Mouse (Mus musculus) hindbrain, postnatal 0 days (tissue): Measurements from ENCODE around the gene Pamr1. TPM values are rescaled to one million over a fixed set of nuclear protein-coding genes. Genes with fewer than 3 reads are reported as not detected.
A peak's percentile ranks its signal among the peaks of the same experiment; 100 is the strongest.

Experiments
- ATAC-seq: fragments of 200-750 bp; cut with Nextera tagmentation; 2 replicates; pipeline ENCODE4 v1.8.0; 2017; ENCODE audit warnings: mild to moderate bottlenecking, moderate TSS enrichment, moderate library complexity
- DNase-seq: peaks from one replicate; pipeline ENCODE4 v3.0.0-alpha.2; 2015; ENCODE audit warnings: low spot score
- H3K27ac ChIP-seq: fragments of 300-500 bp; sonication (generic); 2 replicates; pipeline ENCODE4 v1.5.1; 2014; ENCODE audit warnings: mild to moderate bottlenecking
- H3K27me3 ChIP-seq: fragments of 300-500 bp; sonication (generic); 2 replicates; pipeline ENCODE4 v1.6.1; 2014; ENCODE audit warnings: low read length, mixed read lengths; ENCODE audit not compliant: insufficient read depth
- H3K36me3 ChIP-seq: fragments of 300-500 bp; sonication (generic); 2 replicates; pipeline ENCODE4 v1.6.1; 2014; ENCODE audit warnings: low read length, mixed read lengths; ENCODE audit not compliant: insufficient read depth
- H3K4me1 ChIP-seq: fragments of 300-500 bp; sonication (generic); 2 replicates; pipeline ENCODE4 v1.6.1; 2014; ENCODE audit warnings: antibody characterized with exemption, low read length, mixed read lengths; ENCODE audit not compliant: insufficient read depth
- H3K4me2 ChIP-seq: fragments of 300-500 bp; sonication (generic); 2 replicates; pipeline ENCODE4 v1.6.1; 2014; ENCODE audit warnings: low read depth, mild to moderate bottlenecking, low read length, moderate library complexity, mixed read lengths
- H3K4me3 ChIP-seq: fragments of 300-500 bp; sonication (generic); 2 replicates; pipeline ENCODE4 v1.5.1; 2014; ENCODE audit warnings: low read length
- H3K9ac ChIP-seq: fragments of 300-500 bp; sonication (generic); replicated peaks from 2 replicates; pipeline ENCODE4 v1.6.1; 2014; ENCODE audit warnings: mild to moderate bottlenecking, low read length, moderate library complexity, mixed read lengths
- H3K9me3 ChIP-seq: fragments of 300-500 bp; sonication (generic); 2 replicates; pipeline ENCODE4 v1.6.1; 2016; ENCODE audit warnings: low read length, mixed read lengths
- CTCF ChIP-seq: IDR thresholded peaks from 2 replicates; pipeline ENCODE4 v1.5.1; 2016; ENCODE audit warnings: antibody characterized with exemption, control low read depth, low read depth
- WGBS: fragments of 180-500 bp; shearing (Covaris S2); extraction: QIAGEN DNeasy Blood & Tissue Kit; methylation state at CpG from one replicate; pipeline ENCODE4 v1.1.7; 2014; 5-methylcytosine and 5-hydroxymethylcytosine counted together
- polyA plus RNA-seq: library from polyadenylated mRNA; unstranded; fragments of >200 nt; fragmentation: Nextera tagmentation; extraction: Ambion mirVana; gene quantifications from 2 replicates; pipeline ENCODE4 v1.2.1, GENCODE M21; 2015
- total RNA-seq: library from RNA; depleted of rRNA; stranded (reverse); fragments of >200 nt; gene quantifications from 2 replicates; pipeline ENCODE4 v1.2.3, GENCODE M21; 2014

Pamr1 gene
- total and polyA plus RNA-seq, 2 experiments from 2014 or later: 11.4 to 13.2 TPM

GRCm38 (mm10) chr2:102598911-102599721 lies 49.3 kb downstream of the Pamr1 start:
- no peak for TF ChIP-seq CTCF
- Histone ChIP-seq H3K27ac (peak overlapping the region; percentile 78), H3K9ac (no peak overlapping the region), H3K4me3 (no peak overlapping the region), H3K27me3 (no peaks in the 10 kb centered on the region), H3K9me3 (no peaks in the 10 kb centered on the region), H3K4me1 (peaks cover 8% of the 10 kb centered on the region; the same call in 1 of the 2 replicates), H3K4me2 (no peak overlapping the region), H3K36me3 (no peaks in the 10 kb centered on the region)
- DNase-seq (peak; percentile 79), ATAC-seq (peak; percentile 95)
- WGBS: 25% methylated on average over 2 of the region's 2 CpGs

- 83% methylated on average over 4 of the region's 4 CpGs for WGBS
- no peak overlapping the region for H3K4me3 ChIP-seq
- H3K9me3 ChIP-seq: no peaks in the 10 kb centered on the region
- TF ChIP-seq CTCF: no peak
- H3K4me2 ChIP-seq: no peak overlapping the region
- no peaks in the 10 kb centered on the region for H3K27me3 ChIP-seq
- no peak for ATAC-seq
- peaks cover 8% of the 10 kb centered on the region; the same call in 1 of the 2 replicates for H3K4me1 ChIP-seq
- H3K36me3 ChIP-seq: no peaks in the 10 kb centered on the region
- H3K27ac ChIP-seq: no peak overlapping the region
- no peak for DNase-seq
- H3K9ac ChIP-seq: no peak overlapping the region
Measured at GRCm38 (mm10) chr2:102600516-102600915, 50.7 kb downstream of the Pamr1 start.

GRCm38 (mm10) chr2:102610485-102610884 lies 60.7 kb downstream of the Pamr1 start:
- WGBS: 92% methylated on average over 4 of the region's 4 CpGs
- Histone ChIP-seq H3K4me1 (no peaks in the 10 kb centered on the region), H3K27ac (no peak overlapping the region), H3K4me3 (no peak overlapping the region), H3K9me3 (no peaks in the 10 kb centered on the region), H3K27me3 (no peaks in the 10 kb centered on the region), H3K9ac (no peak overlapping the region), H3K36me3 (no peaks in the 10 kb centered on the region), H3K4me2 (no peak overlapping the region)
- no peak for TF ChIP-seq CTCF
- ATAC-seq (no peak), DNase-seq (no peak)

- H3K9ac ChIP-seq: no peak overlapping the region
- H3K4me3 ChIP-seq: no peak overlapping the region
- 74% methylated on average over 2 of the region's 2 CpGs for WGBS
- H3K9me3 ChIP-seq: no peaks in the 10 kb centered on the region
- H3K4me1 ChIP-seq: no peaks in the 10 kb centered on the region
- H3K4me2 ChIP-seq: no peak overlapping the region
- TF ChIP-seq CTCF: no peak
- H3K36me3 ChIP-seq: no peaks in the 10 kb centered on the region
- no peaks in the 10 kb centered on the region for H3K27me3 ChIP-seq
- no peak overlapping the region for H3K27ac ChIP-seq
- DNase-seq: no peak
- ATAC-seq: no peak
Measured at GRCm38 (mm10) chr2:102616637-102617036, 66.8 kb downstream of the Pamr1 start.

GRCm38 (mm10) chr2:102620744-102621429 lies 71.1 kb downstream of the Pamr1 start:
- H3K9me3 ChIP-seq: no peaks in the 10 kb centered on the region
- H3K4me1 ChIP-seq: no peaks in the 10 kb centered on the region
- no peak overlapping the region for H3K9ac ChIP-seq
- DNase-seq: peak; percentile 56
- no peak overlapping the region for H3K4me3 ChIP-seq
- TF ChIP-seq CTCF: 0 out of 2 replicates have a peak, but pooled peaks have one; percentile 20
- no peaks in the 10 kb centered on the region for H3K27me3 ChIP-seq
- WGBS: 48% methylated on average over 12 of the region's 12 CpGs
- ATAC-seq: peak; percentile 92
- no peaks in the 10 kb centered on the region for H3K36me3 ChIP-seq
- H3K4me2 ChIP-seq: no peak overlapping the region
- H3K27ac ChIP-seq: peak overlapping the region; percentile 67

GRCm38 (mm10) chr2:102622176-102622575 lies 72.4 kb downstream of the Pamr1 start:
- Histone ChIP-seq H3K27me3 (no peaks in the 10 kb centered on the region), H3K9me3 (no peaks in the 10 kb centered on the region), H3K36me3 (no peaks in the 10 kb centered on the region), H3K4me3 (no peak overlapping the region), H3K9ac (no peak overlapping the region), H3K4me2 (no peak overlapping the region), H3K27ac (no peak overlapping the region), H3K4me1 (no peaks in the 10 kb centered on the region)
- ATAC-seq: no peak
- WGBS: 87% methylated on average over 5 of the region's 5 CpGs
- DNase-seq: no peak
- no peak for TF ChIP-seq CTCF

- H3K4me2 ChIP-seq: no peak overlapping the region
- H3K9ac ChIP-seq: no peak overlapping the region
- DNase-seq (no peak), ATAC-seq (no peak)
- no peak overlapping the region for H3K27ac ChIP-seq
- TF ChIP-seq CTCF: no peak
- no peak overlapping the region for H3K4me3 ChIP-seq
- no peaks in the 10 kb centered on the region for H3K36me3 ChIP-seq
- H3K27me3 ChIP-seq: no peaks in the 10 kb centered on the region
- H3K4me1 ChIP-seq: no peaks in the 10 kb centered on the region
- no peaks in the 10 kb centered on the region for H3K9me3 ChIP-seq
Measured at GRCm38 (mm10) chr2:102622943-102623342, 73.1 kb downstream of the Pamr1 start.
